Mouse (Mus musculus) thymus, postnatal 25 days (tissue): Measurements from ENCODE around the gene Gpatch4.

Experiments used
- DNase-seq: peaks from one replicate; pipeline ENCODE4 v3.0.0; 2022

Gpatch4 gene

DNA sequence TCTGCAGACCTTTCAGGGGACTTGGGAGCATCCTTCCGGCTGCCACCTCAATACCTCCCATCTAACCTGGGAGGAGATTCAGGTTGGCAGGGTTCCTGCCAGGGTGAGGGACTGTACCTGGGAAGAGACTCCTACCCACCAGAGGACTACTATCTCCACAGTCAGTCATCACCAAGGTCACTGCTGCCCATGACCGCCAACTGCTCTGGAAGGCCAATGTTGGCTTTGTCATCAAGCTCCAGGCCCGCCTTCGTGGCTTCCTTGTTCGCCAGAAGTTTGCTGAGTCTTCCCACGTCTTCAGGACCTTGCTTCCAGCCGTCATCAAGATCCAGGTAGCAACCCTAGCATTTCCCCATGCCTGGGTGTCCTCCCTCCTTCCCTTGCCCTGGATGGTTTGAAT is 58.8 kb downstream of the Gpatch4 start:
- DNase-seq = no peak

DNA sequence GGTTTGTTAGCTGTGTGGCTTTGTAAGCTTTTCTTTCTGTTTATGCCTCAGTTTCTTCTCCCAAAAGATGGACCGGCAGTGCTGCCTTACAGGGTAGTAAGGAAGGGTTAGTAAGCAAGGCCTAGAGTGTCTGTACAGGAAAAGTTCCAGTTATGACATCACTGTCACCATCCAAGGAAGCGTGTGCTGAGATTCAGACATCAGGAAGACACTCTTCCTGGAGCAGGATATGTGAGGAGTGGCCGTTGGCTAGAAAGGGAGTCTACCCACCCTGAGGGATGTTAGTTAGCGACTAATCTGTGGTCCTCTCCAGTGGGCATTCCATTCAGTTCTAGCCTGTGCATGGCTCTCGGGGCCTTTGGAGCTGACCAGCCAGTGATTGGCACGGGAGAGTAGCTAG is 59.3 kb downstream of the Gpatch4 start:
- no peak for DNase-seq

DNA sequence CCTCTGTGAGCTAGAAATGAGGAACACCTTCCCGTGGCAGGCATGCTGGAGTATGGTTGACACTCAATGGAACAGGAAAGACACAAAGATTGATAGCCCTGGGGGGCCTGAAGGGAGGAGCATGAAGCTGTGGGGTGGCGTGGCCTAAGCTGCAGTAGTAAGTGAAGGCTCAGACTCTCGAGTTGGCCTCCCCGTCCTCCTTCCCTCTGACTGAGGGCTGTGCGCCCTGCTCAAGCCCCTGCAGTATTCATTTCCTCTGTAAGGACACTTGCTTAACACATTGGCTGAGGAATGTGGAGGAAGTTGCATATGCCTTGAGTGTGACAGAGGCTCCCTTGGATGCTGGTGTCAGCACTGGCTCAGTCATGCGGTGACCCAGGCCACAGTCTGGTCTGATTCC is 59.7 kb downstream of the Gpatch4 start:
- no peak for DNase-seq
